Mouse (Mus musculus): ENCODE data around the gene 1700029P11Rik. TPM values are rescaled to one million over a fixed set of nuclear protein-coding genes. Genes with fewer than 3 reads are reported as not detected.

1700029P11Rik gene
- polyA plus RNA-seq (2017; shearing (Covaris generic)): not detected

DNA sequence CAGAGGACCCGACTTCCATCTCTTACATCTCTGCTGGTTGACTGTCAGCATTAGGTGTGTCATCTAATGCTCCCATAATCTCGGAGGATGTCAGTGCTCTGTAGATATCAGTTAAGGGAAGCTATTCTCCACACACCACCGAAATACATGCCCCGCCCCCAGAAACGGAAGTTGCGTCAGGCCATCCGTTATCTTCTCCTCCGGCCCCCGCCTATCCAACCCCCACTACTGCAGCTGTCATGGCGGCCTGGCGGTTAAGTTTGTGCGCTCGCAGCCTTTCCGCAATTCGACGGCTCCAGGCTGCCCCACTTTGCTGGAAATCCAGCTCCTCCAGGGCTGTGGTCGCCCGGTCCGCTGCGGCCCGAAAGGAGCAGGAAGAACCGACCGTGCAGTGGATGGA lies at the start of gene 1700029P11Rik:
Gene 1700029P11Rik, plus strand, starts transcription at position 220 of the 400 bp plus-strand sequence.

DNA sequence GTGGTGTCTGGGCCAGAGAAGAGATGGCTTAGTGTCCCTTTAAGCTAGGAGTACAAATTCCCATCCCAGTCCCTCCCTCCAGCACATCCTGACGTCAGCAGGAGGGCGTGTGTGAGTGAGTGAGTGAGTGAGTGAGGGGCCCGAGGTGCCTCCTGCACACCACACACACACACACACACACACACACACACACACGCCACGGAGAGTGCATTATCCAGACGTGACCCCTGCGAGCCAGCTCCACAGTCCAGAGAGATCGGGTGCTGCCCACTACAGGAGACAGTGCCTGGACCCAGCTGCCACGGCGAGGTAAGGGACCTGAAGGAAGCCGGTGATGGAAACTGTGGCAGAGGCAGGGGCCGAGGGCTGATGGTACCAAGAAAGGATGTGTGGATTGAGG lies 43.7 kb upstream of the 1700029P11Rik start, which contains the start of gene Csdc2:
Gene Csdc2, plus strand, starts transcription at position 81 of the 400 bp plus-strand sequence.

DNA sequence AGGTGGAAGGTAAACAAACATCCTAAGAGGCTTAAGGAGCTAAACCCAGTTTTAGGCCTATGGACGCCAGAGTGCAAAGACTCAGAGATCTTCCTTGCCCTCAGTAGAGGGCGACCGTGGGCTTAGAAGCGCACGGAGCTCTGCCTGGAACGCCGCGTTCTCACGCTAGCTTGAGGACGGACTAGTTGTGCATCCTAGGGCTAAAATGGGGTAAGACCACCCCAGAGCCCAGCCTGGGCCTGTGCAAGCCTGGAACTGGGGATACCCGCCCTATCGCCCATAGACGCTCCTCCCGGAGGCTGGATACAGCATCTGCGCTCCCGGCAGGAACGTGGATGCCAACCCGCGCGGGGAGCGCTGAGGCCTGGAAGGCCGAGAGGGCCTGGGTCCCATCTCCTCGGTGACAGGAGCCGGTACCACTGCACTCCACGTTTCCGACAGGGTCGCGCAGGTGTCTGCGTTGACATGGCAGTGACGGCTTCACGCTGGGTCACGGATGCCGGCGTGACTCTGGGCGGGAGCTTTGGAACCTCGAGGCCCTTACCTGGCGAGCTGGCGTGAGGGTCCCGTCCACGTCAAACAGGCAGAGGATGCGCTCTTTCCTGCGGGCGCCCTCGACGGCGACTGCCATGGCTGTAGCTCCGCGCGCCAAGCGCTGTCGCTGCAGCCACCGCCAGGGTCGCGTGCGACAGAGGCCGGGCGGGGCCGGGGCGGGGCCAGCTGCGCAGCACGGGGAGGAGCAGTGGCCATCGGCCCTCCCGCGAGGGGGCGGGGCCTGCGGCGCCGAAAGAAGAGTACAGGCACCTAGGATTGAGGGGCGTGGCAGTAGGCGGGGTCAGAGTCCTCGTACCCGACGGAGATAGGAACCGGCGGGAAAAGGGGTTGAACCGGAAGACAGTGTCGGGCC lies 19.9 kb upstream of the 1700029P11Rik start, which contains the start of gene Pmm1:
Gene Pmm1, minus strand, starts transcription at position 760 of the 907 bp plus-strand sequence.

DNA sequence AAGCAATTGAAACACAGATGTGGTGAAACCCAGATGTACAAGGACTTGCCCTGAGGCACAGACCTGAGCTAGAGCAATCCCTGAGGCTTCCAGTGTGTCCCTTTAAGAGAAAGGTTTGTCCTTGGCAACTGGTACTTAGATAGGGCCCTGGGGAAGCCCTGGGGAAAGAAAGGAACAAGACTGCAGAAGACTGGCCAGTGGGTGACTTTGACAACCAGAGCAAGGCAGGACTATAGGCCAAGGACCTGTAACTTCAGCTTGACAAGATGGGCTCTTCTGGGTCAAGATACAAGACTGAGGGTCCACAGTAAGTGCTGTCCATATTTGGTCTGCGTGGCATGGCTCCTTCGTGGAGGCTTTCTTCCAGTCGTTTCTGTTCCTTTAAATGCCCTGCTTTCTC lies 7.3 kb downstream of the 1700029P11Rik start, which contains the start of gene Xrcc6:
Gene Xrcc6, plus strand, starts transcription at position 190 of the 400 bp plus-strand sequence.

Other genes with a start within 250 kb of the 1700029P11Rik start
- 4.2 TPM for gene Zc3h7b, start 235.5 kb upstream of the 1700029P11Rik start, polyA plus RNA-seq (2017; shearing (Covaris generic))
- 79.5 TPM for gene Rangap1, start 235.0 kb upstream of the 1700029P11Rik start, polyA plus RNA-seq (2017; shearing (Covaris generic))
- 30.5 TPM for gene Tef, start 178.1 kb upstream of the 1700029P11Rik start, polyA plus RNA-seq (2017; shearing (Covaris generic))
- gene Tob2, start 121.7 kb upstream of the 1700029P11Rik start, polyA plus RNA-seq (2017; shearing (Covaris generic)): 235 TPM
- 76.0 TPM for gene Phf5a, start 108.6 kb upstream of the 1700029P11Rik start, polyA plus RNA-seq (2017; shearing (Covaris generic))
- gene Aco2, start 108.2 kb upstream of the 1700029P11Rik start, polyA plus RNA-seq (2017; shearing (Covaris generic)): 132 TPM
- gene Polr3h, start 54.3 kb upstream of the 1700029P11Rik start, polyA plus RNA-seq (2017; shearing (Covaris generic)): 35.3 TPM
- not detected for gene Csdc2, start 43.8 kb upstream of the 1700029P11Rik start, polyA plus RNA-seq (2017; shearing (Covaris generic))
- 11.2 TPM for gene Pmm1, start 19.6 kb upstream of the 1700029P11Rik start, polyA plus RNA-seq (2017; shearing (Covaris generic))
- gene Xrcc6, start 7.3 kb downstream of the 1700029P11Rik start, polyA plus RNA-seq (2017; shearing (Covaris generic)): 50.4 TPM
- 30.8 TPM for gene Desi1, start 53.3 kb downstream of the 1700029P11Rik start, polyA plus RNA-seq (2017; shearing (Covaris generic))
- gene Snu13, start 67.1 kb downstream of the 1700029P11Rik start, polyA plus RNA-seq (2017; shearing (Covaris generic)): 162 TPM
- gene 4930407I10Rik, start 78.6 kb downstream of the 1700029P11Rik start, polyA plus RNA-seq (2017; shearing (Covaris generic)): not detected
- not detected for gene Mei1, start 89.5 kb downstream of the 1700029P11Rik start, polyA plus RNA-seq (2017; shearing (Covaris generic))
- 36.0 TPM for gene Ccdc134, start 147.4 kb downstream of the 1700029P11Rik start, polyA plus RNA-seq (2017; shearing (Covaris generic))
- 196 TPM for gene Srebf2, start 166.6 kb downstream of the 1700029P11Rik start, polyA plus RNA-seq (2017; shearing (Covaris generic))
- 0.44 TPM for gene Shisa8, start 232.3 kb downstream of the 1700029P11Rik start, polyA plus RNA-seq (2017; shearing (Covaris generic))
- gene Tnfrsf13c, start 243.8 kb downstream of the 1700029P11Rik start, polyA plus RNA-seq (2017; shearing (Covaris generic)): 0.77 TPM